Mouse (Mus musculus) midbrain, embryonic 13.5 days (tissue): ENCODE data around the gene Fam163a. TPM values are rescaled to one million over a fixed set of nuclear protein-coding genes. Genes with fewer than 3 reads are reported as not detected.

Experiments
- ATAC-seq: fragments of 200-750 bp; cut with Nextera tagmentation; 2 replicates; pipeline ENCODE4 v1.8.0; 2017; ENCODE audit warnings: mild to moderate bottlenecking, moderate TSS enrichment, moderate library complexity
- H3K27ac ChIP-seq: fragments of 300-500 bp; sonication (generic); 2 replicates; pipeline ENCODE4 v1.5.1; 2015; ENCODE audit warnings: inconsistent platforms, mild to moderate bottlenecking, moderate library complexity
- H3K27me3 ChIP-seq: fragments of 300-500 bp; sonication (generic); 2 replicates; pipeline ENCODE4 v1.6.1; 2015; ENCODE audit warnings: mild to moderate bottlenecking, inconsistent platforms
- H3K36me3 ChIP-seq: fragments of 300-500 bp; sonication (generic); 2 replicates; pipeline ENCODE4 v1.6.1; 2015; ENCODE audit warnings: mild to moderate bottlenecking, inconsistent platforms
- H3K4me1 ChIP-seq: fragments of 300-500 bp; sonication (generic); replicated peaks from 2 replicates; pipeline ENCODE4 v1.6.1; 2015; ENCODE audit warnings: inconsistent platforms
- H3K4me2 ChIP-seq: fragments of 300-500 bp; sonication (generic); replicated peaks from 2 replicates; pipeline ENCODE4 v1.6.1; 2015; ENCODE audit warnings: moderate library complexity, mild to moderate bottlenecking, inconsistent platforms
- H3K4me3 ChIP-seq: fragments of 300-500 bp; sonication (generic); replicated peaks from 2 replicates; pipeline ENCODE4 v1.5.1; 2015; ENCODE audit warnings: mild to moderate bottlenecking, inconsistent platforms
- H3K9ac ChIP-seq: fragments of 300-500 bp; sonication (generic); replicated peaks from 2 replicates; pipeline ENCODE4 v1.6.1; 2015; ENCODE audit warnings: mild to moderate bottlenecking, inconsistent platforms
- H3K9me3 ChIP-seq: fragments of 300-500 bp; sonication (generic); 2 replicates; pipeline ENCODE4 v1.6.1; 2016; ENCODE audit warnings: mild to moderate bottlenecking, inconsistent platforms
- WGBS: fragments of 180-500 bp; shearing (Covaris S2); methylation state at CpG from one replicate; pipeline ENCODE4 v1.1.7; 2015; 5-methylcytosine and 5-hydroxymethylcytosine counted together
- polyA plus RNA-seq: library from polyadenylated mRNA; unstranded; fragments of >200 nt; fragmentation: Nextera tagmentation; extraction: Ambion mirVana; gene quantifications from 2 replicates; pipeline ENCODE4 v1.2.1, GENCODE M21; 2015

Fam163a gene
- polyA plus RNA-seq, 1 experiment from 2014 or later: 12.4 TPM

DNA sequence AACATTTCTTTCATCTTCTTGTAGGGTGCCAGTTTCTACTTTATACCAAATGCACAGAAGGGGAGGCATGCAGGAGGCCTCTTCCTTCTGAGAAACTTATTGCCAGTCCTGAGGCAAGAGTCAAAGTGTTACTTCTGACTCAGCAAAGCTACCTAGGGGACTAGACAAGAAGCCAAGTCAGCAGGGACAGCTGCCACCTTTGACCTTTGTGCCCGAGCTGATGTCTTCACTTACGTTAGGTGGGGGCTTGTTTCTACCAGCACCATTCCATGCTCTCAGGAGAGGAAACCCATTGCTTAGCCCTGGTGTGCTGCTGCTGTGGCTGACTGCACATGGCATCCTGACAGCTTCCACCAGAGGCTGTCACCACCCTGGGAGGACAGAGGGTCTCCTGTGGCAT lies 16.5 kb upstream of the Fam163a start:
- Histone ChIP-seq H3K27ac (no peak overlapping the region), H3K4me1 (peaks cover 27% of the 10 kb centered on the region), H3K9me3 (no peaks in the 10 kb centered on the region), H3K4me3 (no peak overlapping the region), H3K27me3 (no peaks in the 10 kb centered on the region), H3K4me2 (no peak overlapping the region), H3K36me3 (no peaks in the 10 kb centered on the region), H3K9ac (no peak overlapping the region)
- peak; percentile 40; the same call in 1 of the 2 replicates for ATAC-seq
- WGBS: 38% methylated on average over 2 of the region's 2 CpGs

DNA sequence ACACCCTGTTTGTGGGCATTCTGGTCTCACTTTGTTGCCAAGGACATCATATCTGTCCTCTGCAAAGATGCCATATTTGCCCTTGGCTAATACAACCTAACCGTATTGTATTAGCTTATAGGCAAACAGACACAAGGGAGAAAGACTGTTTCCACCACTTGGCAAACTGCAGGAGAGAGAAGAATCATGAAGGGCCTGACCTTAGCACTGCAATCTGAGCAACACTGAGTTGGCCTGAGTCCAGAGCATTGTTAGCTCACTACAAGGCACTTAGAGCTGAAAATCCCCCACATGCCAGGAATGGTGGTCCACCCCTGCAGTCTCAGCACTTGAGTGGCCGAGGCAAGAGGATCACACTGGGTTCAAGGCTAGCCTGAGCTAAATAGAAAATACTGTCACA lies 13.7 kb upstream of the Fam163a start:
- Histone ChIP-seq H3K36me3 (no peaks in the 10 kb centered on the region), H3K4me1 (peaks cover 27% of the 10 kb centered on the region), H3K9me3 (no peaks in the 10 kb centered on the region), H3K9ac (no peak overlapping the region), H3K27me3 (no peaks in the 10 kb centered on the region), H3K27ac (no peak overlapping the region), H3K4me3 (no peak overlapping the region), H3K4me2 (no peak overlapping the region)
- no peak for ATAC-seq
- WGBS: 81% methylated on average over 2 of the region's 2 CpGs

DNA sequence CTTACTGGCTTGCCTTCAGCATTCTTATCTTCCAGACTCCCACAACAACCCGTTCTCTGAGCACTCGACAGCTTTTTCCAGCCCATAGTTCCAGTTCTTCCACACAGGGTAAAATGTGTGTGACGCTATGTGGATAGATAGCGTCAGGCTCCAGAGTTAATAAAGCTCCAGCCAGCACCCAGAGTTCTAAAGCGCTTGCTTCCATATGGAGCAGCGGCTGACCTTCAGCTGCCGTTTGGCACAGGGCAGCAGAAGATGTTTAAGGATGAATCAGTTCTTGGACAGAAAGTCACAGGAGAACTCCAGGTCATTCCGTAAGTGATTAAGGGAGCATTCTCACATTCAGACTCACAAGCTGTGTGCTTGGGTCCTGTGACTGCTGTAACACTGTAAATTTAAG lies 13.1 kb upstream of the Fam163a start:
- Histone ChIP-seq H3K4me2 (no peak overlapping the region), H3K4me3 (no peak overlapping the region), H3K9ac (no peak overlapping the region), H3K27ac (0 out of 2 replicates have a peak overlapping the region, but pooled peaks have one; percentile 7), H3K4me1 (peaks cover 23% of the 10 kb centered on the region), H3K9me3 (no peaks in the 10 kb centered on the region), H3K36me3 (no peaks in the 10 kb centered on the region), H3K27me3 (no peaks in the 10 kb centered on the region)
- no peak for ATAC-seq
- 79% methylated on average over 8 of the region's 8 CpGs for WGBS

DNA sequence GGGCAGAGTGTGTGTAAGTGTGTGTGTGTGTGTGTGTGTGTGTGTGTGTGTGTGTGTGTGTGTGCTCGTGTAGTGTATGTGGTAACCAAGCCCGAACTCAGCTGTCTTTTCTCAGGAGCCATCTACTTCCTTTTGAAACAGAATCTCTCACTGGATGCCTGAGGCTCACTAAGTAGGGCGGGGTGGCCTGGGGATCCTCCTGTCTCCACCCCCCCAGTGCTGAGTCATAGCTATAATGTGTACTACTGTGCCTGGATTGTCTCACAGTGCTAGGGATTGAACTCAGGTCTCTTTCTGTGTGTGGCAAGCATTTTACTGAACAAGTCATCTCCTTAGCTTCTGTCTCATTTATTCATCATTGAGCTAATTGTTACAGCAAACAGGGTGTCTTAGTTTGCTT lies 12.6 kb upstream of the Fam163a start:
- H3K27me3 ChIP-seq: no peaks in the 10 kb centered on the region
- H3K9ac ChIP-seq: no peak overlapping the region
- no peak overlapping the region for H3K4me3 ChIP-seq
- no peaks in the 10 kb centered on the region for H3K9me3 ChIP-seq
- no peak for ATAC-seq
- no peak overlapping the region for H3K27ac ChIP-seq
- no peaks in the 10 kb centered on the region for H3K36me3 ChIP-seq
- peaks cover 20% of the 10 kb centered on the region for H3K4me1 ChIP-seq
- WGBS: 67% methylated on average over 3 of the region's 3 CpGs
- no peak overlapping the region for H3K4me2 ChIP-seq

DNA sequence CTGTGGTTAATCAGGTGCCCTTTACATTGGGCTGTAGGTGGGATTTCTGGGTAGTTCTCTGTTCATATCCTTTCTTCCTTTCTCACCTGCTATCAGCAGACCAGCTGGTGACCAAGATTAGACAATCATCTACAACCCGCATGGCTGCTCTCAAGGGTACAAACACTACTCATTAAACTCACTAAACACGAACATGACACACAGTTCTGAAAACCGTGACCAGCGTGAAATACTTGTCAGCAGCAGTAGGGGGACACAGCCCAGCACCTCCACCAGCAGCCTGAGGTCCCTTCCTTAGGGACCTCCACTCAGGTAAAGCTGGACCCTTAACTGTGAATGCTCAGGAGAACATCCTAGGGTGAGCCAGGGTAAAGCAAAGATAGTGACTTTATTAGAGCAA lies 11.4 kb upstream of the Fam163a start:
- Histone ChIP-seq H3K36me3 (no peaks in the 10 kb centered on the region), H3K9ac (no peak overlapping the region), H3K27ac (no peak overlapping the region), H3K4me3 (no peak overlapping the region), H3K4me2 (no peak overlapping the region), H3K27me3 (no peaks in the 10 kb centered on the region), H3K9me3 (no peaks in the 10 kb centered on the region), H3K4me1 (peaks cover 15% of the 10 kb centered on the region)
- no peak for ATAC-seq
- 62% methylated on average over 4 of the region's 4 CpGs for WGBS

DNA sequence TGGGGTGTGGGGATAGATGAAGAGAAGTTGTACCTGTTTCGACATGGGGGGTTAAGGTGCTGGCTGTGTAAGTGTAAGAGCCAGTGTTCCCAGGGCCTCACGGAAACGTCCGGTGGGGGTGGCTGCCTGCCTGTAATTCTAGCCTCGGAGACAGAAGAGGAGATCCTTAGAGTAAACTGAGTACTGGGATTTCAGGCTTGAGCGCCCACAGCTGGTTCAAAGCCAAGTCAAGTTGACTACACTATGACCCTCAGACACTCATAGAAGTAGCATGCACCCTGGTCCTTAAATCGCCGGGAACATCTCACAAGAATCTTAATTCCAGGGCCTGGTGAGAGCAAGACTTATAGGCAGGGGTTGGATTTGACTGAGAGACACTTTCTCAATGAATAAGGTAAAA lies 9.8 kb upstream of the Fam163a start:
- Histone ChIP-seq H3K27ac (no peak overlapping the region), H3K4me2 (no peak overlapping the region), H3K4me1 (peaks cover 14% of the 10 kb centered on the region; the same call in 1 of the 2 replicates), H3K4me3 (no peak overlapping the region), H3K9ac (no peak overlapping the region), H3K9me3 (no peaks in the 10 kb centered on the region), H3K27me3 (no peaks in the 10 kb centered on the region), H3K36me3 (no peaks in the 10 kb centered on the region)
- ATAC-seq: no peak
- WGBS: 81% methylated on average over 8 of the region's 8 CpGs

DNA sequence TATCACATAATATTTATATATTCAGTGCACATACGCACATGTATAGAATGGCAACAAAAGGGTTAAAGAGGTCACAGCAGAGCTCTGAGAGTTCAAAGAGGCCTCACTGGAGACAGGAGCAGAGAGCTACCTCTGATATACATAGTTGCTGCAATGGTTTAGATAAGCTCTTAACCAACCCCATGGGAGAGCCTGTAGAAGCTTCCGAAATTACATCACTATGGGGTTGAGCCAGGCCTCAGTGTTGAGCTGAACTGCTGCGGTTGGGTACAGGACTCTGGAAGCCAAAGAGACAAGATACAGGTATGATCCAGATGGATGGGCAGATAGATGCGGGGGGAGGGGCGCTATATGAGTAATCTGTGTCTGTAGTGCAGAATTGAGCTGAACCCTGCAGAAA lies 8.1 kb upstream of the Fam163a start:
- Histone ChIP-seq H3K9ac (no peak overlapping the region), H3K4me1 (peaks cover 10% of the 10 kb centered on the region; the same call in 1 of the 2 replicates), H3K9me3 (no peaks in the 10 kb centered on the region), H3K27ac (no peak overlapping the region), H3K4me2 (no peak overlapping the region), H3K36me3 (no peaks in the 10 kb centered on the region), H3K4me3 (no peak overlapping the region), H3K27me3 (no peaks in the 10 kb centered on the region)
- 85% methylated on average over 5 of the region's 5 CpGs for WGBS
- ATAC-seq: no peak

DNA sequence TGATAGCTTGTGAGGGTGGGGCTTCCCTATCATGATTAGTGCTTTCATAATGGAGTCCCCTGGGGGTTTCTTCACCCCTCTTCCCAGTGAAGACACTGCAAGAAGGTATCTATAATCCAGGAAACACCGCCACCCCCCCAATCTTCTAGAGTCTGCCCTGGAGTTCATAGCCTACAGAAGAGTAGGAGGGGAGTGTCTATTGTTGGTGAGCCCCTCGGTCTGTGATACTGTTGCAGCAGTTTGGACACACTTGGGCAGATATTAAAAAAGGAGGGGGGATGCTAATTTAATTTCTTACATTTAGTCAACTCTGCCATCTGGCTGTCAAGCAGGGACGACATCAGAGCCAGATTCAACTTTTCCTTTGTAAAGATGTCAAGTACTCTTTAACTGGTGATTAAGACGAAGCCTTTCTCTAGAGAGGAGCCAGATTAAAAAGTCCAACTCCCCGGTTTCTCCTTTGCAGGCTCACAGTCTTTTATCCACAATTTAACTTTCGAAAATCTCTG lies 7.0 kb upstream of the Fam163a start:
- Histone ChIP-seq H3K27ac (no peak overlapping the region), H3K4me3 (no peak overlapping the region), H3K36me3 (no peaks in the 10 kb centered on the region), H3K9ac (no peak overlapping the region), H3K27me3 (peaks cover 7% of the 10 kb centered on the region), H3K4me1 (peaks cover 10% of the 10 kb centered on the region; the same call in 1 of the 2 replicates), H3K4me2 (no peak overlapping the region), H3K9me3 (no peaks in the 10 kb centered on the region)
- peak; percentile 61; the same call in 1 of the 2 replicates for ATAC-seq
- 24% methylated on average over 6 of the region's 6 CpGs for WGBS

DNA sequence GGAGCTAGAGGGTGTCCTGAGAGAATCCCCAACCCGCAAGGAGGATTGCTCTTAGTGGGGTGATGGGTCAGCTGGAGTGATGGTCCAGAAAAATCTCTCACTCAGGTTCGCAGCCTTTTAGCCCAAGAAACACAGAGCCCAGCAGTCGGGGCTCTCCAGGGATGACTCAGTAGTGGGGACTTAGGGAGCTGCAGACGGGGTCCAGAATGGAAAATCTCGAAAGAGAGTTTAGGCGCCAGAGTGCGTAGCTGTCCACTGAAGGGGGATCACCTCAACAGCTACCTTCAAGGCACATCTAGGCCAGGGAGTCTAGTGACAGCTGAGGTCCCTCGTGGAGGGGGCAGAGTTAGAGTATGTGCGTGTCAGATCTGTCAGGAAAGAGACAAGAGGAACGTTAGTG lies 338 bp upstream of the Fam163a start:
- Histone ChIP-seq H3K4me3 (peak overlapping the region; percentile 57), H3K9me3 (0 out of 2 replicates have a peak, but pooled peaks cover 4% of the 10 kb centered on the region), H3K9ac (peak overlapping the region; percentile 79), H3K36me3 (no peaks in the 10 kb centered on the region), H3K4me1 (peaks cover 36% of the 10 kb centered on the region), H3K27ac (peak overlapping the region; percentile 62; the same call in 1 of the 2 replicates), H3K27me3 (peaks cover 52% of the 10 kb centered on the region), H3K4me2 (peak overlapping the region; percentile 88)
- 14% methylated on average over 10 of the region's 10 CpGs for WGBS
- ATAC-seq: peak; percentile 12

DNA sequence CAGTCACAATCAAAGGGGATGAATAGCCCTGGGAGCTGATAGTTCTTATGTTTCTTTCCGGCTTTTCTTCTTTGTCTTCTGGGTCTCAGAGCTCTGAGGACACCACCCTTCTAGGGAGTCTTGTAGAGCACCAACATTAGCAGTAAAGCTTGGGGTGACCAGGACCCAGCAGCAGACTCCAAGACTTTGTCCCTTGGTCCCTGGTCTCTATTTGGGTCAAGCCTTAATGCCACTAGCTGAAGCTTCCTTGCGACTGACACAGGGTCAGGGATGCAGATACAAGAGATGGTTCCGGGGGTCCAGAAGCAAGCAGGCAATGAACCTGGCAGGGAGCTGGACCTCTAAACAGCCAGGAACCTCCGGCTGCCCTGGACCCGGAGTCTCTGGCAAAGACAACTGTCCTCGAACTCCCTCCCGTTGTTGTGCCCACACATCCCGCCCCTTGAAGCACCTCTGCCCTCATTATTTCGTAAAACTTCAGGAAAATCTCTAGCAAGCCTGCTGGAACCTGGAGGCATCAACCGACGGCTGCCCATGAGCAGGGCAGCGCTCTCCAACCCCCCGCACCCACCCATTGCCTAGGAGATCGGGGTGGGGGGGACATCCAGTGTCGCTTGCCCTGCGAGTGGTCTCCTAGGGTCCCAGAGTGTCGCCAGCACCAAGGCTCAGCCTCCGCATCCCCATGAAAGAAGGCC lies 718 bp downstream of the Fam163a start:
- 0 out of 2 replicates have a peak, but pooled peaks cover 4% of the 10 kb centered on the region for H3K9me3 ChIP-seq
- peak overlapping the region; percentile 88 for H3K4me2 ChIP-seq
- ATAC-seq: peak; percentile 68
- H3K4me3 ChIP-seq: peak overlapping the region; percentile 57
- peak overlapping the region; percentile 79 for H3K9ac ChIP-seq
- peaks cover 52% of the 10 kb centered on the region for H3K27me3 ChIP-seq
- H3K4me1 ChIP-seq: peaks cover 36% of the 10 kb centered on the region
- 3% methylated on average over 18 of the region's 18 CpGs for WGBS
- H3K27ac ChIP-seq: peak overlapping the region; percentile 62
- no peaks in the 10 kb centered on the region for H3K36me3 ChIP-seq

DNA sequence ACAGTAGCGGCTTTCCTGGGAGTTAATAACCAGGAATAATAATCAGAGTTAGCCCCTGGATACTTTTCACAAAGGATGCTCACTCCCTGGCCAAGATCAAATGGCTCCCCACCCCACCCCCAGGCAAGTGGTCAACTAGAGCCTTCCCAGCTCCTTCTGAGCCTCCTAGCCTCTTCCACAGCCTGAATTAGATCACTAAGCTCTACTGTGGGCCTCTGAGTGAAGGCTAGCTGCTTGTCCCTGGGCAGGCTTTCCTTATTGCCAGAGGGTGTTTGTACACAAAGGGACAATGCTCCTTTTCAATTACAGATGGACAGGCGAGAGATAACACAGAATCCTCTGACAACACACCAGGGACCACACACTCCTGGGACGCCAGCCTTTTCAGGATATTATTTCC lies 2.2 kb downstream of the Fam163a start:
- H3K36me3 ChIP-seq: no peaks in the 10 kb centered on the region
- no peak overlapping the region for H3K4me3 ChIP-seq
- peaks cover 52% of the 10 kb centered on the region for H3K27me3 ChIP-seq
- no peak for ATAC-seq
- H3K9ac ChIP-seq: no peak overlapping the region
- peaks cover 36% of the 10 kb centered on the region for H3K4me1 ChIP-seq
- H3K9me3 ChIP-seq: 0 out of 2 replicates have a peak, but pooled peaks cover 4% of the 10 kb centered on the region
- 28% methylated on average over 3 of the region's 3 CpGs for WGBS
- H3K27ac ChIP-seq: peak overlapping the region; percentile 30; the same call in 1 of the 2 replicates
- H3K4me2 ChIP-seq: peak overlapping the region; percentile 88; the same call in 1 of the 2 replicates

DNA sequence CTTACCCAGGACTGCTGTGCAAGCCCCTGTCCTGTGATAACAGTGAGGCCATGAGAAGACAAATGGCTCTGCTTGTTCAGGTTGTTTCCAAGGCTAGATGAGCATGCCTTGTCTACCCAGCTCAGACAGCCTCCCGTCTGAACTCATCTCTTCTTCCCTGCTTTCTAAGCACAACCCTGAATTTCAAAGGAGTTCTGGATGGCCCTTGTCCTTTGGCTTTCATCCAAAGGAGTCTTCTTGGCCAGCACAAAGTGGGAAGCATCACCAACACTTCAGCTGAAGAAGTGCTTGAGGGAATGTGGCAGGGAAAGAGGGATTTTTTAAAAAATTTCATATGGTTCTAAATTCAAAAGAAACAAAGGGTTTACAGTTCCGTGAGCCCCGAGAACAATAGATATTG lies 3.8 kb downstream of the Fam163a start:
- Histone ChIP-seq H3K27ac (no peak overlapping the region), H3K4me2 (no peak overlapping the region), H3K9ac (no peak overlapping the region), H3K27me3 (peaks cover 45% of the 10 kb centered on the region), H3K36me3 (no peaks in the 10 kb centered on the region), H3K9me3 (0 out of 2 replicates have a peak, but pooled peaks cover 4% of the 10 kb centered on the region), H3K4me3 (no peak overlapping the region), H3K4me1 (peaks cover 36% of the 10 kb centered on the region)
- WGBS: 91% methylated on average over 3 of the region's 3 CpGs
- ATAC-seq: no peak
